Mouse (Mus musculus): ENCODE data around the gene Midn.

Midn gene

DNA sequence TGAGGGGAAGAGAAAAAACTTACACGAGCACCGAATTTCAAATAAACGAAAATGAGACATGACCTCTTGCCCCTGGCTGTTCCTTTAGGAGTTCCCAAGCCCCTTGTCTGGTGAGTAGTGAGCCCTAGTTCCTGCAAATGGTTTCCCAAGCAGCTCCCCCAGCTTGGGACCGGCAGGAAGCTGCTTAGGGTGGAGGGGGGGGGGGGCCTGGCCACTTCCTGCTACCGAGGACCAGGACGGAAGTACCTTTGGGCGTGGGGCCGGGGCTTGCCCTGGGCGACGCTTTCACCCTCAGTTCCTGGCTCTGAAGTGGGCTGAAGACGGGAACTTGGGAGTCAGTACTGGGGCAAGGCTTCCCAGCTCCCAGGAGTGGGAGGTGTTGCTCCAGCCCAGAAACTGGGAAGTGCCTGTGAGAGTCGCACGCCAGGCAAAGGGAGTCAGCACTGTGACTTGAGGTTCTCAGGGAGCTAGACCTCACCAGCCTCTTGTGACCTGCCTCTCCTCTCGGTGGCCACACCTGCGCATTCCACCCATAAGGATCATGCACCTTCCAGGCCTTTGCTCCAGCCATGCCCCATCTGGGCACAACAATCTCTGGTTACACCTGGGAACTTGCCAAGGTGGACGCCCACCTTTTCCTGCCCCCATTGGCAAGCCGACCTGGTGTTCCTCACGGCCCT, 10.4 kb downstream of the Midn start:
- 8% methylated on average over 18 of the region's 18 CpGs for WGBS

DNA sequence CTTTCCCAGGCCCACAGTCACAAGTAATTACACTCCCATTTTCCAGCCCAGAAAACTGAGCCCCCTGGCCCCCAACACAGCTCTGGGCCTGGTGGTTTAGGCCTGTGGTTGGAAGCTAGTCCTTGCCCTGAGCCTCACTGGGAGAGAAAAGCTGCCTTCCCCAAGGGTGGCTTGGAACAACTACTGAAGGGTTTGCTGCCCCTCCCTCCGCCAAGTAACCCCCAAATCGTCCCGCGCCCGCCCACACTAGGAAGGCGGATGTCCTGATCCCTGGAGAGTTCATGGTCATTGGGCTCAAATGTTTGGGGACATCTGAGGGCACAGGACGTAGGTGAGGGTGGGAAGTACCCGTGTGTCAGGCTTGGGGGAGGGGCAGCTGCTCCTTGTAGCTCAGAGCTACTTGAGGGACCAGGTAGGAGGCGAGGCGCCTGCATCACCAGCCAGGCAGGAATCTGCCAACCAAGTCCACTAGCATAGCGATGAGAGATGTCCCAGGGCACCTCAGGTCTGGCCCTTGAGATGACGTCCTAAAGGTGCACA, 11.0 kb downstream of the Midn start:
- WGBS: 9% methylated on average over 12 of the region's 12 CpGs

DNA sequence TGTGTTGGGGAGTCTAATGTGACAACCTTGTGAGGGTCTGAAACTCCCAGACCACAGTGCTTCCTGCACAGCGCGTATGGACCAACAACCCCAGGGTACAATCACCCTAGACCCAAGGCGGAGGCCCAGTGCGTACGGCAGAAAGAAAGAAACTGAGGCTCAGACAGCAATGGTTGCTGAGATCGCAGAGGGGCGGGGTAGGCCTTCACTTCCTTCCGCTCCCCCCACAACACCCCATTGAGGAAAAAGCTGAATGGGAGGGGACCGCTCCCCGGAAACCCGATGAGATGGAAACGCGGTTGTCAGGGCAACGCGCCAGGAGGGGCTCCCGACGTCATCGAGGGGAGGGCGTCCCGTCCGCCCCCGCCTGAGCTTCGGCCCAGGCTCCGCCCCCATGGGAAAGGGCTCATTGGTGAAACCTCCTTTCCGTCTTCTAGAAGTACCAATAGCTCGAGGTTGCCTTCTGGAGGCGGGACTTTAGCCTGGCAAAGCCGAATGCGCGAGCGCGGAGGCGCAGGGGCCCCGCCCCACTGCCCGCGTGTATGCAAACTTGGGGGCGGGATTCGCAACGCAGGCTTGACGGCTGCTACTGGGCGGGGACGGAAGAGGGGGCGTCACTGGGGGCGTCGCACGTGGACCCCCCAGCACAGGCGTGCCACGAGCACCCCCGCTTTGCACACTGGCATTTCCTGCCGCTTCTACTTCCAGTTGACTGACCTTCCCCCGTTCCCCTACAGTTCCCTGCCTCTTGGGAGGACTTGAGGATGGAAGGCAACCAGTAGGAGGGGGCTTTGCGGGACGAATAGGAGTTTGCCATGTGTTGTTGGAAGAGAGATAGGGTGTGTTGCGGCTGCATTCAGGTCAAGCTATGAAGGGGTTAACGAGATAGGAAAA, 11.7 kb downstream of the Midn start:
- WGBS: under 1% methylated on average over 55 of the region's 55 CpGs

DNA sequence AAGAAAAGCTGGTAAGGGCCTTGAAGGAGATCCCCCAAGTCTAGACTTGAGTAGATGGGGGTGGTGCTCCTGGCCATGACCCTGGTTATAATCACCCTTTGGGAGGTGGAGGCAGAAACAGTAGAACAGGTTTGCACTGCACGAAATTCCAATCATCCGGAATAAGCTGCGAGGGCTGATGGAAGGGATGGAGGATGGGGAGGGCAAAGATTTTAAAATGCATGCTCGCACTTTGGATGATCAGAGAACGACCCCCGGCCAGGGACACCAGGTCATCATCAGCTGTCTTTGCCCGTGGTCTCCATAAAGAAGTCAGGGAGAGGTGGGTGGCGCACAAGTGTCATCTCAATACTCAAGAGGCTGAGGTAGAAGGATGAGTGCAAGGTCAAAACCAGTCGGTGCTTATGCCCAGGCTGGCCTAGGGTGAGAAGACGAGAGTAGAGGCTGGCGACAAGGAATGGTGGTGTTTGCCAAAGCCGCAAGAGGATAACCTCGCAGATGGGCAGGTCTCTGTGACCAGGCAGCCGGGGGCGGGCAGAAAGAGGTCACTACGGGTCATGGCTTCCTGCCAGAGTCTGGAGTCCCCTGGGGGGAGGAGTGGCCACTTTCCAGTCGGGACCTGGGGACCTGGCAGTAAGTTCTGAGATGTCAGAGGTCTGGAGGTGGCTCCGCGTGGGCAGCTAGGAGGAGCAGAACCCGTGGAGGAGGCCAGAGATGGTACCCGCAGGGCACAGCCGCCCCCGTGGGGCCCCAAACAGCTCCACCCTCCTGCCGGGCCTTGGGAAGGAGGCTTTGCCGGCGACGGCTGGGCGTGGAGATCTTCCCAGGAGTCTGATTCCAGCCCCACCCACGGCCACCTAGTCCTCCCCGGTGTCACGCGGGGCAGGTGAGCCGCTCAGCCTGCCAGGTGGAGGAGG, 12.6 kb downstream of the Midn start:
- WGBS: 5% methylated on average over 33 of the region's 33 CpGs

DNA sequence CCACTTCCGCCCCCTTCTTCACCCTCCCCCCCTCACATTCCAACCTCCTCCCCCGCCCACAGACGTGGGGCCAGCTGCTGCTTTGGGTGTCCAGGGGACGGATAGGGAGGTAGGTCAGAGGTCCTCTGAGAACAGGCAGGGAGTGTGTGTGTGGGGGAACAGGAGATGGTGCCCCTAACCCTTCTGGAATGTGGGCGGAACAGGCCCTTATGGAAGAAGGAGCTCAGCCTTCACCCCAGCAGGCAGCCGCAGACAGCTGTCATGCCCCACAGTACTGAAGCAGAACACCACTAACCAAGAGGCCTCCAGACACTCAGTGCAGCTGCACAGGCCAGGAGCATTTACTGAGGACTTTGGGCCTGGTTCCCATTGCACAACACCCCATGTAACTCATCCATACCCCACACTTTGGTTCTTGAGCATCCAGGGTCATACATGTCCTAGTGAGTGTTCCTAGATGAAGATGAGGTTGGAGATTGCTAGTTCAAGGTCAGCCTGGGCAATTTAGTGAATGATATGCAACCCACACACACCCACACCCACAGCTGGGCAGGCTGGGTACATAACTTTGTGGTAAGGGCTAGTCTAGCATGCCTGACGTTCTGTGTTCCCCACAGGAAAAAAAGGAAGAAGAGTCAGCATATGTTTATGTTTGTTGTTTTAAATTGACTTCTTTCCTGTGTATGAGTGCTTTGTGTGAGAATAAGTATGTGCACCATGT, 13.6 kb downstream of the Midn start:
- 27% methylated on average over 7 of the region's 7 CpGs for WGBS

DNA sequence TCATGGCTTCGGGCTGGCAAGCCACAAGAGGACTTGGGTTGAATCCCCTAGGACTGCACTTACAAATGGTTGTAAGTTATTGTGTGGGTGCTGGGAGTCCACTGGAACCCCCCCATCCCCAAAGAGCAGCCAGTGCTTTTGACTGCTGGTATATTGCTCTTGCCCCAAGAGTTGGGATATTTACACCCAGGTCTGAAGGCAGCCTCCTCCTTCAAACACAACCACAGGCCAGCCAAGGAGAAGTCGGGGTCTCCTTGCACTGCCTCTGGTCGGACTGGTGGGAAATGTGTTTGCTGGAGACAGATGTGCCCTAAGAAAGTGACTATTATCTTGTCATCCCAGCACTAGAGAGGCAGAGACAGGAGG, 14.2 kb downstream of the Midn start:
- 82% methylated on average over 3 of the region's 3 CpGs for WGBS

DNA sequence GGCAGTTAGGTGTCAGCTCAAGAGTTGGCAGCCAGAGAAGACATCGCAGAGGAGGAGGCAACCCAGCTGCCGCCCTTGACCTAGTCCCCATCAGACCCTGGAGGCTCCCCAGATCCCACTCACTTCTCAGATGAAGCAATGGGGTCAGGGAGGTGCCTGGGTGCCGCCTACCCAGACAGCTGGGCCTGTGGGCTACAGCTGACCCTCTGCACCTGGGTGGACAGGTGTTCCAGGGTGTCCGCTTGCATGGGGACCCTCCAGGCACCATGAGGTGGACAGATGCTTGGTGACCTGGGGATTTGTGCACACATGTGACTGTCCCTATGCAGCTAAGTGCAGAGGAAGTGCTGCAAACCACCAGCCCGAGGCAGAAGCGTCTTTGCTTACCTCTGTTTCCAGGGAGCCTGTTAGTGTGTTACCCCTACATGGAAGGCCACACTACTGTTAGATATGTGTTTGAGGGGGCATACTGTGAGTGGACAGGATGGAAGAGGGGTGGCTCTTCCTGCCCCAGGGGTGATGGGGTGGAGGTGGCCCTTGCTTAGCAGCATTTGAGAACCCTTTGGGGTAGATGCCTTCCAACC, 14.7 kb downstream of the Midn start:
- 82% methylated on average over 6 of the region's 6 CpGs for WGBS

DNA sequence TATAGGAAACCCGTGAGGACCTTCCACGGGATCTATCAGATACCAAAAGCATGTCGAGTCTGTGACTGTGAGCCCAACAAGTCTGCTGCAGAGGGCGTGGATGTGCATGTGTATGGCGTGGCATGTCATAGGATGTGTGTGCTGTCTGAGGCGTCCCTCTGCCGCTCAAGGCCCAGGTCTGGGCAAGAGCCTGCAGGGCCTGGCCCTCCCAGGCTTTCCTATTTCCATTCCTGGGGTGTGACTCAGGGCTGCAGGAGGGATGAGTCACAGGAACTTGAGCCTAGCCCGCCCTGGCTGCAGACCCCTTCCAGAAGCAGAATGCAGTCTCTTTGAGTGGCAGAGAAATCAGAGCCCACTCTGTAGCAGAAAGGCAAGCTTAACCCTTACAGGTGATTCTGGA, 15.6 kb downstream of the Midn start:
- WGBS: 56% methylated on average over 8 of the region's 8 CpGs

DNA sequence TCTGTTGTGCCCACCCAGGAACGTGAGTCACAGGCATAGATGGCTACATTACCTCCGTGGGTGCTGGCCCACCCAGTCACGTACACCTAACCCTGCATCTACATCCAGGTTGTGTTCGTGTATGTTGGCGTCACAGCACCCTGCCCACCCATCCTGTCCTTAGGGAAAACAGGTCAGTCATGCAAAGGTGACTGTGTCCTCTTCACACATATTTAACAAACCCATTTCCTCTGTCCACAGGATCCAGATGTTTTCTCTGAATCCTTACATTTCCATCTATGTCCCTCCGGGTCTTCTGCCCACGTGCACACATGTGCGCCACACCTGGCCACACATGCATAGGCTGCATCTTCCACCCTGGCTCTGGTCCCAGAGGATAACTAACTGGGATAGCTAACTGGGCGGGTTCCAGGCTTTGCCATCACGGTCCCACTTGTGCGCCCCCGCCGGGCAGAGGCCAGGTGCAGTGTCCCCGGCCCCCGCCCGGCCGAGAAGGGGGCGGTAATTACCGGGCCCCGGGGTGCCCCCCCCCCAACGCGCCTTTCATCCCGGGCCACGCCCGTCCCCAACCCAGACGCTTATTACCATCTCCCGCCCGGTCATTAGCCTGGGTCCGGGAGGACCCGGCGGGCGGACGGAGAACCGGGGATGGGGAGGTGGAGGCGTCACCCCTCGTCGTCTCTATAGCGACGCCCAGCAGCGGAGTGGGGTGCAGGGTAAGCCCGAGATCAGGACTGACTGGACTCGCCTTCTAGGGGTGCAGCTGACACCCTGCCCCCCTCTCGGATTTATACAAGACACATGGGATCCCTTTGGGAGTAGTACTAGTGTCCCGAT, 16.3 kb downstream of the Midn start:
- 8% methylated on average over 44 of the region's 44 CpGs for WGBS

DNA sequence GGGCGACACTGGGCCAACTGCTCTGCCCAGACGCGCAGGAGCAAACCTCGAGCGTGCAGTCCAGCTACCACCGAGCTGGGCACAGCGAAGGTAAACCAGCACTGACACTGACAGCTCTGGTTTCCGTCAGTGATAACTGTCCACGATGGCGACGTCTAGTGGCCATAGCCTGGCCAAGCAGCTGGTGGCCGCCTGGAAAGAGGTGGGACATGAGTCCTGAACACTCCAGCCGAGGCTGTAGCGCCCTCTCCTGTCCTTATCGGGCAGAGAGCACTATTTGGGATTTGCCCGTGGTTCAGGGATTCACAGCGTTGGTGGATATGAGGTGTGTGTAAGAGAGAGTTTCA, 16.9 kb downstream of the Midn start:
- WGBS: under 1% methylated on average over 17 of the region's 17 CpGs

DNA sequence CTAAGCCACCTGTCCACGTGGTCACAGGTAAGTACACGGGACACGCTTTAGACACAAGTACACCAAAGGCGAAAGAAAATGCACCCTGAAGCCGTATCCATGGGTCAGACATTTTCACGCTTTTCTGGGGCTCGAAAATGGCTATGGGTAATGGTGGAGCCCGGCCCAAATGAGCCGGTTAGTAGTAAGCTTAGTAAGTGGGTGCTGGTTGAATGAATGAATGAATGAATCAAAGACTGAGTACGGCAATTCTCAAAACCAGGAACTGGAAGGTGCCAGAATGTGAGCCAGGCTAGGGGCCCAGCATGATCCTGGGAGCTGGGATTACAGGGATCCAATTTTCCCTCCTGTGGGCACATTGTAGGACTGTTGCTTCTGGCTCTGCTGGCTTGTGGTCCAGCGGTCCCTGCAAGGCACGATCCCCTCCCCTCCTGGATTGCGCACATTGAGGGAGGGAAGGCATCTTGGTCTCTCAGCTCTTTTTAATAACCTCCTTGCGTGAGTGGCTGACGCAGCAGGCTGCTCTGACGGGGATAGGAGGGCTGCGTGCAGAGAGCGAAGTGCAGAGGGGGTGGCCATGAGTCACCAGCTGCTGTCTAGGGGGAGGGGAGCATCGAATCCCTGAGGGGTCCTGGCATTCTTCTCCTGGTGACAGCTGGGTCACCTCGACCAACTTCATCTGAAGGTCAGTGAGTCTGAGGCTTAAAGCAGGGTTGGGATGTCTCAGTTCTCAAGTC, 17.5 kb downstream of the Midn start, which contains the start of gene Cirbp:
Gene Cirbp, plus strand, starts transcription at position 594 of the 737 bp plus-strand sequence.
- 11% methylated on average over 20 of the region's 20 CpGs for WGBS

DNA sequence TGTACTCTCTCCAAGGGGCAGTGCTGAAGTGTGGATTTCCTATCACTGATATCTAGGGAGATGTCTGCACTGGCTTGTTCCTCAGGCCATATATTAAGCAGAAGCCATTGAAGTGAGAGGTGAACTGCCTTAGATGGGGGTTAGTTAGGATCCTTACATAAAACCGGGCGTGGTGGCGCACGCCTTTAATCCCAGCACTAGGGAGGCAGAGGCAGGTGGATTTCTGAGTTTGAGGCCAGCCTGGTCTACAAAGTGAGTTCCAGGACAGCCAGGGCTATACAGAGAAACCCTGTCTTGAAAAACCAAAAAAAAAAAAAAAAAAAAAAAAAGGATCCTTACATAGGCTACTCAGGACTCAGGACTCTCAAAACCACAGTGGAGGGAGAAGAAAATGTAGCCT, 18.1 kb downstream of the Midn start:
- 92% methylated on average over 4 of the region's 4 CpGs for WGBS

DNA sequence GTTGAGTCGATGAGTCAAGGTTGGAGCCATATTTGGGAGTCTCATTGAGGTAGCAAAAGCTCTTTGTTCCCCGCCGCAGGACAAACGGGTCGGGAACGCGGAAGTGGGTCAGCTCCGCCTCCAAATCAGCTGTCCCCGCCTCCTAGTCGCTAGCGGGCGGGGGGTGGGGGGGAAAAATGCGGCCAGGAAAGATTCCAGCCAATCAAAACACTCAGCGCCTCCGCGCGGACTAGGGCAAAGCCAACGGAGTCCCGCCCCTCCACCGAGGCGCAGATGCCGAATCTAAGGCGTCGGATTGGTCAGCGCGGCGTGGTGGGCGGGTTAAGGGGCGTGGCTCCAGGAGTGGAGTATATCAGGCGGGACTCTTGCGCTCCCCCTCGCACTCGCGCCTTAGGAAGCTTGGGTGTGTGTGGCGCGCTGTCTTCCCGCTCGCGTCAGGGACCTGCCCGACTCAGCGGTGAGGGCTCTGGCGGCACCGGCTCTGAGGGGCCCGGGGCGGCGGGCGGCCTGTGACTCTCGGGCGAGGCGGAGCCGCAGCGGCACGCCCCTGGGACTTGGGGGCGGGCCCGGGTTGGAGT, 19.5 kb downstream of the Midn start:
- 1% methylated on average over 55 of the region's 55 CpGs for WGBS

DNA sequence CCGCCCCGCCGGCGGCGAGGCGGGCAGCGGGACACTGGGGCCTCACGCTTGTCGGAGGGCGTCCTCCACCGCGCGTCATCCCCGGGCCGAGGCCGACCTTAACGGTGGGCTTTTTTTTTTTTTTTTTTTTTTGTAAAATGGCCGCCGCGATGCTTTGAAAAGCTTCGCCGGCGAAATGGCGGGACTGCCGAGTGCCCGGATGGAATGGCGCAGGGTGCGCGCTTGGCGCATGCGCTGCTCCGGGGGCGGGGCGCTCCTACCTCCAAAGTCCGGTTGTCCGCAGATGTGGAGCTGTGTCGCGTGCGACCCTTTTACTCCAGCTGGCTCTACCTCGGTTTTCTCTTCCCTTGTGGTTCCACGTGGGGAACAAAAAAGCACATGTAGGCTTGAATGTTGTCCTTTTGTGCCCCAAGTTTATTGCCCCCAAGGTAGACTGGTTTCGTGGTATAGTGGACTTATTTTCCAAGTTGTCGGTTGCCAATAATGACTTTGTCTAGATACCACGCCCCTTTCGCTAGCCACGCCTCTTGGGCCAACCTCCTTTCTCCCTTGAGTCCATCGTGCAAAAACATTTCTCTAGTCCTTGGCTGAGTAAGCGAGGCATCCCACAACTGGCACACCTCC, 20.1 kb downstream of the Midn start:
- under 1% methylated on average over 48 of the region's 48 CpGs for WGBS

DNA sequence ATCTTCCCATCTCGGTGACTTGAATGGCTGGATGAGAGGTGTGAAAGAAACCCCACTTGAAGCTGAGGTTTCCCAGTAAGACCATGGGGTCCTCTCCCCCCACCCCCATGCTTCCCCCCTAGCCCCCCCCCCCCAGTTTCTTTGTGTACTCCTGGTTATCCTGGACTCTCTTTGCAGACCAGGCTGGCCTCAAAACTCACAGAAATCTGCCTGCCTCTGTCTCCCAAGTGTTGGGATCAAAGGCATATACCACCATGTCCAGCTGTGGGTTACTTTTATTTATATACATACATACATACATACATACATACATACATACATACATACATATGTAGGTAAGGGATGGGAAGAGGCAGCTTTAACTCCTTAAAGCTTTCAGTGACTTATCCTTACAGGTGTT, 21.0 kb downstream of the Midn start:
- 21% methylated on average over 1 of the region's 1 CpGs for WGBS

DNA sequence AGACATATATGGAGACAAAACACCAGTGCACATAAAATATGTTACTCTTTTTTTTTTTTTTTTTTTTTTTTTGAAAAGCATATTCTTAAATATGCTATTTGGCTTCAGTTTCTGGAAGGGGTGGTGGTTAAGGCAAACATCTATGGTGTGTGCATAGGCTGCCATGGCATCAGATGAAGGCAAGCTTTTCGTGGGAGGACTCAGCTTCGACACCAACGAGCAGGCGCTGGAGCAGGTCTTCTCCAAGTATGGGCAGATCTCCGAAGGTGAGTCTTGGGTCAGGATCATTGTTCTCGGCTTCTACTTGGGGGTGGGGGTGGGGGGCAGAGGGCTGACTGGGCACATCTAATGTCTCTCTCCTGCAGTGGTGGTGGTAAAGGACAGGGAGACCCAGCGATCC, 21.6 kb downstream of the Midn start:
- WGBS: 70% methylated on average over 7 of the region's 7 CpGs

DNA sequence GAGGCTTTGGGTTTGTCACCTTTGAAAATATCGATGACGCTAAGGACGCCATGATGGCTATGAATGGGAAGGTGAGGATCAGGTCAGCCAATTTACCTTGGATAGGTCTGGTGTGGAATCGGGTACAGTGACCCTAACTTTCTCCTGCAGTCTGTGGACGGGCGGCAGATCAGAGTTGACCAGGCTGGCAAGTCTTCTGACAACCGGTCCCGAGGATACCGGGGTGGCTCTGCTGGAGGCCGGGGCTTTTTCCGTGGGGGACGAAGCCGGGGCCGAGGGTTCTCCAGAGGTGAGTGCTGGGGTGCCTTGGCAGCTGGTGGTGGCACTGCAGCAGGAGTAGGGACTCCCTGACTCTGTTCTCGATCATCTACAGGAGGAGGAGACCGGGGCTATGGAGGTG, 22.0 kb downstream of the Midn start:
- 91% methylated on average over 16 of the region's 16 CpGs for WGBS

DNA sequence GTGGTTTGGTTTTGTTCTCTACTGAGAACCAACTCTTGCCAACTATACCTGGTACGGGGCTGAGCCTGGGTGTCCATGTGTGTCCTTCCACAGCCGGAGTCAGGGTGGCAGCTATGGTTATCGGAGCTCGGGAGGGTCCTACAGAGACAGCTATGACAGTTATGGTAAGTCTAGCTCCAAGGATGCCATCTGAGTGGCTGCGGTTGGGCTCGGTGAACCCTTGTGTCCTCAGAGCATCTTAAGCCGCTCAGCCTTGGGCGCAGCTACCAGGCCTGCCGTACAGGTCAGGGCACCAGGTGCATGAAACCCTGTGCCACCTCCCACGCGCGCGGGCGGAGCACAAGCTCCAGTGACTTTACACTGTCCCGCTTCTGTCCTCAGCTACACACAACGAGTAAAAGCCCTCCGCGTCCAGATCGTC, 22.5 kb downstream of the Midn start:
- 93% methylated on average over 19 of the region's 19 CpGs for WGBS
